Mouse (Mus musculus): ENCODE results near the gene Prdm4. TPM values are rescaled to one million over a fixed set of nuclear protein-coding genes. Genes with fewer than 3 reads are reported as not detected.

Gene Prdm4
- 9.2 TPM for polyA plus RNA-seq (2014; fragmentation: Illumina TruSeq; extraction: RNeasy Lipid Tissue Mini Kit (QIAGEN cat#74804); ENCODE audit: insufficient read depth, low read depth, low replicate concordance)

DNA sequence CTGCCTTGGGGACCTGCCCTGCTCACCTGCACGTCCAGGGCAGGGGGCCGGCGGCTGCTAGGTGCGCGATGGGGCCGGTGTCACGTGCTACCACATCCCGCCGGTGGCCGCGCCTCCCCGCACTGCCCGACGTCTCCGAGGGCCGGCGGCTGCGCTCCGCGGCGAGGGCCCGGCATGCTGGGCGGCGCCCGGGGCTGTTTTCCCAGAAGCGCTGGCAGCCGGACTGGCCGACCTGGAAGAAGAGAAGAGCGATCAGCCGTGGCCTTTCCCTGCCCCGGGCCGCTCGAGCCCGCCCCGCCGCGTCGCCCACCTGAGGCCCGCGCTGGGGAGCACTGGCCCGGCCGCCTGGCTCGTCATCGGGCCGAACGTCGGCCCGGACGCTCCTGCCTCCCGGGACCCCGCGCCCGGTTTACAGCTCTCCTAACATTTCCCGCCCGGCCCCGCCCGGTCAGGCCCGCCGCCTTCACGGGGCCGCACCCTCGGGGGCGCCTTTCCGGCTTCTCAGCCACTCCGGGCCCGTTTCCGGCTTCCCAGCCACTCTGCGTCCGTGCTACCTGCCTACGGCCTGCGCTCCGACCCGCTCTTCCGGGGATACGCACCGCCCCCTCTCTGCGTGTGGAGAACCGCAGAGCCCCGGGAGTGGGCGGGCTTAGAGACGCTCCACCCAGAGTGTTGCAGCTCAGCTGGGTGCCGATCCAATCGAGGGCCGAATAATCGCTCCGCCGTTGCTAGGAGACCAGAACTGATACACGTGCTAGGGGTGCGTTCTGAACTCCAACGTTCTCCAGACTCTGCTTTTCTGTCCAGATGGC, at the start of gene Prdm4:
Gene Prdm4, minus strand, starts transcription at position 645 of the 812 bp plus-strand sequence.

DNA sequence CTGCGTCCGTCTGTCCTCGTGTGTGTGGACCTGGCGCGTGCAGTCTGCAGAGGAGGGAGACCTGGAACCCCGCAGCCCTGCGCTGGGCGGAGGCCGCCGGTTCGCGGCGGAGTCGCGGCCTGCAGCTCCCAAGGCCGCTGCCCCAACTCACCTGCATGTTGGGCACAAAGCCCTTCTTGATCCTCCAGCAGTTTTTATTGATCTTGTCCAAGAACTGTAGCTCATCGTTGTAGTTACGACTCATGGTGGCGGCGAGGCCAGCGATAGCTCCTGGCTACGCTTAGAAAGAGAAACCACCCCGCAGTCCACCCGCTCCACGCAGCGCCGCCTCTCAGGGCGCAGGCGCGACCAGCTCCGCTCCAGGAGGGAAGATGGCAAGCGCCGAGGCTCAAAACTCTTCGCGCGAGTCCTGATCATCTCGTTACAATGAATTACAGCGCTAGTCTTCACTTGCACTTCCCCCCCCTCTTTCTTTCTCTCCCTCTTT, 40.6 kb upstream of the Prdm4 start, which contains the start of gene Rtcb:
Gene Rtcb, minus strand, starts transcription at position 360 of the 487 bp plus-strand sequence.

DNA sequence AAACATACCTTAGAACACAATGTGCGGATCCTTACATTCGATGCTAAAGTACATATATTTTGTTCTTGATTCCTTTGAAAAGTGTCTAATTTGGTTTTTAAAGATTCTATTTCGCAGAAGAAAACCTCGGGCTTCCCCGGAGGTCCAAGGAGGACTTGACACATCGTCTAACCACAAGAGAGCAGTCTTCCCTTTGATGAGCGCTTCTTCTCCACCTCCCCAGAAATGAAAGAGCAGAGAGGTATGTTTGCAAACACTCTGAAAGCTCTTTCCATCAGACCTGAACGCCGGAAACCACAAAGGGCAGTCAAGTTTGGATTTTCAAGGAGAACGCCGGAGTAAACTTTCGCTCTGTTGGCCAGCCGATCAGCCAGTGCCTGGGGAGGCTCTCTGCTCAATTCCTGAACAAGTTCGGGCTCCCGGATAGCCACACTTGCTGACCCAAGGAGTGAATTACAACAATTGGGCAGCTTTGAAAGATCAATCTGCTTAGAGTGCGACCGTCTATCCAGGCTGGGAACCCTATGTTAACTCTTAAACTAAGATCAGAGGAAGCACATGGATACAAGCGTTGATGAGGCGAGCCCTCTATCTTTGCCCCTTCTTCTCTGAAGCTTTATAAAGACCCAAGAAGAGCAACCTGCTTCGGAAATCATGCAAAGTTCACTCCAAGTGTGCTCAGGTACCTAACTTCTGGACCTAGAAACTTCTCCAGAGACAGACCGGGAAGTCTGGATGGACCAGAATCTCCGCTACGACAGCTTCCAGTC, 10.9 kb upstream of the Prdm4 start, which contains the start of gene Ascl4:
Gene Ascl4, plus strand, starts transcription at position 6 of the 770 bp plus-strand sequence.

Other genes with a start within 250 kb of the Prdm4 start
- 13.5 TPM for gene Pwp1, start 87.6 kb downstream of the Prdm4 start, polyA plus RNA-seq (2014; fragmentation: Illumina TruSeq; extraction: RNeasy Lipid Tissue Mini Kit (QIAGEN cat#74804); ENCODE audit: insufficient read depth, low read depth, low replicate concordance)
- 0.14 TPM for gene Ascl4, start 10.5 kb upstream of the Prdm4 start, polyA plus RNA-seq (2014; fragmentation: Illumina TruSeq; extraction: RNeasy Lipid Tissue Mini Kit (QIAGEN cat#74804); ENCODE audit: insufficient read depth, low read depth, low replicate concordance)
- gene Rtcb, start 40.7 kb upstream of the Prdm4 start, polyA plus RNA-seq (2014; fragmentation: Illumina TruSeq; extraction: RNeasy Lipid Tissue Mini Kit (QIAGEN cat#74804); ENCODE audit: insufficient read depth, low read depth, low replicate concordance) = 92.1 TPM
- gene Bpifc, start 94.8 kb upstream of the Prdm4 start, polyA plus RNA-seq (2014; fragmentation: Illumina TruSeq; extraction: RNeasy Lipid Tissue Mini Kit (QIAGEN cat#74804); ENCODE audit: insufficient read depth, low read depth, low replicate concordance) = not detected
- gene Fbxo7, start 104.8 kb upstream of the Prdm4 start, polyA plus RNA-seq (2014; fragmentation: Illumina TruSeq; extraction: RNeasy Lipid Tissue Mini Kit (QIAGEN cat#74804); ENCODE audit: insufficient read depth, low read depth, low replicate concordance) = 18.0 TPM

Data from lung, adult 10 weeks (tissue).